Mouse (Mus musculus) spleen, postnatal 4 days (tissue): ENCODE data around the gene Calhm6.

Experiments
- DNase-seq, 2 experiments: peaks; one replicate each; pipeline ENCODE4 v3.0.0; 2022; ENCODE audit warnings: low spot score in 2 of 2

The Calhm6 gene

DNA sequence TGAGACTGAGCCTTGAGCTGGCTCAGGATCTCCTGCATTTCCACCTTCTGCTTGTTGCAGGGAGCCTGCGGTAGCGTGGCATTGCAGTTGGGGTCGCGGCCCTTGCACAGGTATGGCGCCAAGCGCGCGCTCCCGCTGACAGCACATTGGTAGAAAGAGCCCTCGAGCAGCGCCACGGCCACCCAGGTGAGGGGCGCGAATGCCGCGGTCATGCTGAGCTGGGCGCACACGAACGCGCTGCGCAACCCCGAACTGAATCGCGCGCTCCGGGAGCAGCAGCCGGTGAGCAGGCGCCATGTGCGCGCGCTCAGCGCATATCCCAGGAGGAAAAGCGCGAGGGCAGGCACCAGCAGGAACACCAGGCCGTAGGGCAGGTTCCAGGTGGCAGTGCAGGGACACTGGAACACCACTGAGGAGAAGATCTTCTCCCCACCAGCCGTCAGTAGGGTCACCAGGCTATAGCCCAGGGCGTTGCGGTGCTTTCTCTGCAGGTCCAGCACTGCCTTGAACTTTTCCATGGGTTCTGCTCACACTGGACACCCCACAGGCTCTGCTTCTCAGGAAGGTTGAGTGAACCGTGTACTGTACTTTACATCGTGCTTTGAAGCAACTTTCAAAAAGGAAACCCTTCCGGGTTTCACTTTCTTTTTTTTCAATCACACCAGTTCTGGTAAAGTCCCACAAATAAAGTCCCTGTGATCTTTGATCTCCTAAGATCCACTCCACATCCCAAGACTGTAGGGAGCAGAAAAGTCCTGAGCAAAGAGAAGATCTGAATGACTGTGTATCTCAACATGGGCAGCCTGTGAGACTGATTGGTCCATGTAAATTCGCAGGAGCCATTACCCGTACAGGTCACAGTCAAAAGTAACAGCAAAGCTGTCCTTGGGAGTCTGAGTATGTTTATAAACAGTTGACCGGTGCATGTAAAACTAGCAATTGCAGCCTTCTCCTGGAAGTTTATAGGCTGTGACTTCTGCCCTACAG lies at the start of gene Calhm6:
Calhm6 (minus strand) TSS at position 593 of the 987 bp plus-strand sequence.
- peak; percentile 23 to 70 for DNase-seq

DNA sequence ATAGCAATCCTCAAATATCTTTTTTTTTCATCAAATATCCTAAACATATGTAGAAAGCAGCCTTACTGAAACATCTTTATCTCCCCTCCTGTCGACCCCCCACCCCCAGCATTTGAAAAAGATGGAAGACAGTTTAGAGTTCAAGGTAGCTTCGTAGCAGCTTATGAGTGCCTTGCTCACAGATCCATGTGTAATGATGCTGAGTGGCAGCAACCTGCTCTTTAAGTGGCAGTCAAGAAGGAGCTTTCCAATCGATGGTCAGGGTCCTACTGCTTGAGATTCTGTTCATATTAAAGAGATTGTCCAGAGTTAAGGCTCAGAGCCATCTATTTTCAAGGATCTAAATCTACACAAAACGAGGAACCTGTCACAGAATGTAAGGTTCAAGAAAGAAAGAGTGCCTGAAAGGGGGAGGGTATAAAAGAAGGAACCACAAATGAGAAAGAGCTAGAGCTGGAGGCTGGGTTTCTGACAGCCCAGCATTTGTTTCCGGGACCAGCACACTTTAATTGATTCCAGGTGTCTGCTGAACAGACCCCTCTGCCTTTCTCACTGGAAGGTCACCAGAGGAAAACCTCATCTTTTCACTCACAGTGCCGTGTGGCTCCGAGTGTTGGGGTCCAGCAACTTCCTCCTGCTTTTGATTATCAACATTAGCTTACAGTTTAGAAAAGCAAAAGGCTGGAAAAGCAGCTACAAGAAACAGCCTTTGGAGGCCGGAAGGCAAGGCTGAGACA lies 48.3 kb upstream of the Calhm6 start:
- no peak for DNase-seq

DNA sequence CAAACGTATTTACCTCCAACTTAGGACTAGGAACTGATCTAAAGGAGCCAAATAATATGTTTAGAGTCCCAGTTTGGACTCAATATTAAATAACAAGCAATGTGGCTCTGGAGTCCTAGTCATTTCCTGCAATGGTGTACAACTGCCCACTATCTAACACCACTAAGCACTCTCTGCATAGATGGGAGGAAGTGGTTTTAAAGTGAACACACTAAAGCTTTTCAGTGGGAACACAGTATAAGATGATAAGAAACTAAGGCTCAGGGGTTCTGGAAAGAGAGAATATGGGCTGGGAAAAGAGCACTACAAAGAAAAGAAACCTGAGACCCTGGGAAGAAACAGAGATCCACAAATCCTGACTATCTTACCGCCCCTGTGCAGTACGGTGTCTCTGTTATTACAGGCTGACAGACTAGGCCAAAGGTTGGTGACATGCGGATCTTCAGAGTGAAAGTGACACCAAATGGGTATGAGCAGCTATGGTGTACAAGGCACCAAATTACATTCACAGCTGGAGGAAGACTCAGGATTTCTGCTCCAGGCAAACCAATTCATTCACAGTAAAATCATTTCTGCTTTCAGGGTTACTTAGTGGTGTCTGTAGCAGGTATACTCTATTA lies 45.0 kb upstream of the Calhm6 start:
- DNase-seq = no peak

DNA sequence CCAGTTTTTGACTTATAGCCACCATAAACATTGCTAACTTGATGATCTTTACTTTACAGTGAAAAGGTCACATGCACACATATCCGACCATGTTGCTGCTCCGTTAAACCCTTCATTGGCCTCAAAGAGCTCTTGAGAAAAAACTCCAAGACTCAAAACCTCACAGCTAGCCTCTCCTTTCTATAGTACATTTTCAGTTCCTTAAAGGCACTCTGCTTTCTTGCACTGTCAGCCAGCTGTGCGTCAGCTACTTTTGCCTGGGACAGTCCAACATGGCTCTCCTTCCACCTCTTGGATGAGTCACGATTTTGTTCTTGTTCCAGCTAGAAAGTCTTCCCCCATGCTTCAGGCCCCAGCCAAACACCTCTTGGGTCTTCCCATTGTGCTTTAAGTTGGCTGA lies 43.9 kb upstream of the Calhm6 start:
- no peak for DNase-seq

DNA sequence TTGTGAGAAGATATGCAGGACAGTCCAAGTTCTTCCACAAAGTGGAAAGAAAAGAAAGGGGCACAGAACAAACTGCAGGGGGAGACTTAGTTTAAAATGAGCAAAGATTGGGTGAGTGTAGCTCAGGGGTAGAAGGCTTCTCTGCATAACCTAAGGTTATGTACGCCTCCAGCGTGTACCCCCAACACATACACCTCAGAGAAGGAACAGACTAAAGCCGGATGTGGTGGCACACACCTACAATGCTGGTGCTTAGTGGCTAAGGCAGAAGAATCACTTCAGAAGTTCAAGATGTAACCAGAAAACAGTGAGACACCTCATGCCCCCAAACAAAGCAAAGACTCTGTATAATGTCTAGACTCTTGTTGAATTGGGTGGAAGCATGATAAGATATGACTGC lies 43.4 kb upstream of the Calhm6 start:
- no peak for DNase-seq

DNA sequence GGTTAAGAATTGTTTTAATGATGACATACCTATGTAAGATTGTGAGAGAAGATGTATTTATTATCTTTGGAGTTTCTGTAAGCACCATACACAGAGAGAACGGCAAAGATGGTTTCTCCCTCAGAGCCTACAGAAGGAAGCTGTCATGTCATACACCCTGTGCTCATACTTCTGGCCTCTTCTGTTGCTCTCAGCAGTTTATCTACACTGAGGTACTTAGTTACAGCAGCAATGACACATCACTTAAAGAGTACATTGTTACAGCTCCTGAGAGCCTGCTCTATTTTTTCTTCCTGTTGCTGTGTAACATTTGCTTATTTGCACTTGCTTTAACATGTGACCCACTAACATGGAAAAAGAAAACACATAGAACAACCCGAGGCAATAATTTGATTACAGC lies 39.2 kb upstream of the Calhm6 start:
- DNase-seq = no peak

DNA sequence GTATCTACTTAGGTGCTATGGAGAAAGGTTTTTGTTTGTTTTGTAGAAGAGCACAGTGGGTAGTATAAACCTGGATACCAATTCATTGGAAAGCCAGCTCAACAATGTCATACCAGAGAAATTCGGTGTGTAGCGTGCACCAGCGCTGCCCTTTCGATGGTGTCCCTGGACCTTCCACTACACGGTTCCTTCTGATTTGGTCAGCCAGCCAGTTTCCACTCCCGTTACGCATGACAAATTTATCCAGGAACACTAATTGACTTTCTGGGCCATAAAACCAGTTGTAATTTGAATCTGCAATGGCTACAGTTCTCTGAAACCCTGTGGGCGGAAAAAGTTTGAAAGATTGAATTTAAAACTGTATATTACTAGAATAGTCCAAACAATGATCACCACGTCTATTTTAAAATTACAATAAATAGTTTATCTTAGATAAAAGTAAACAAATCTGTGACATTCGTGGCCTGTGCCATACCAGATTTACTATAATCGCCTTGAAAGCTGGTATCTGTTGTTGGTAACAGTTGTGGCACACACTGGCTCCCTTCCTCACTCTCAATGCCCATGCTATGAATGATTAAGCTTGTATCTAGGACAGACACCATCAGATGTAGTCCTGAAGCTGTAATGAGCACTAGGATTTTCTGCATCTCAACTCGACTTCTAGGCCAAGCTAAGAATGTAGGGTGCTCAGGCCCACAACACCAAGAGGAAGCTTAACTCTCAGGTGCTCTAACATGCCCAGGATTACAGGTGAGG lies 28.2 kb upstream of the Calhm6 start:
- no peak for DNase-seq

DNA sequence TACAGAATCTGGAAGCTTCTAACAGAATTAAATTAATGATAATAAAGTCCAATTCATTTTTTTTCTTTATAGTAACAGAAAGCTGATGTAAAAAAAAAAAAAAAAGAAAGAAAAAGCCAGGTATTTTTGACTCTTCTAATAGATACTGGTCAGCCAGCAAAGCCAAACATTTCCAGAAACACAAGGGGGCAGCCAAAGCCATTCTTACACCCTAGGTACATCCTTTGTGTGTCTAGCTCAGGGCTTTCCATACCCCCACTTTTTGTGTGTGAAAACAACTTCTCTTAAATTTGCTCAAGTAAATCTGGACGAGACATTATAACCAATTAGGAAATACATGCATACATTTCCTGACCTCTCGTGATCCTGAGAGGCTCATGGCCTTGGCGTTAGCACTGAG lies 24.0 kb upstream of the Calhm6 start:
- no peak for DNase-seq

DNA sequence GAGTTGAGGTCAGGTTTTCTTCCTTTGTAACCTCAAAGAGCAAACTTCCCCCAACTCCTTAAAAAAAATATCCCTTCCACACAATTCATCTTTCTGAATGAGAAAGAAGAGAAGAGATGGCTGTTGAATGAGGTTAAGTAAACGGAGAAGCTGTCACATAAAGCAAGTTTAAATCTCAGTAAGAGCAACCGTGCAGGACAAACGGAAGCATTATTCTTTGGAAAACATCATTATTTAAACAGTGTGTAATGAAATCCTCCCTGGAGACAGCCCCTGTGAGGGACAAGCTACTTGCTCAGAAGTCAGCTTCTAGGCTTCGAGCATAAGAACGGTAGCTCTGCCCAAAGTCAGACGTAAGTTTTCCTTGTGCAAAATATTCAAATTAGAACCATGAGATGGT lies 22.7 kb upstream of the Calhm6 start:
- DNase-seq = no peak

DNA sequence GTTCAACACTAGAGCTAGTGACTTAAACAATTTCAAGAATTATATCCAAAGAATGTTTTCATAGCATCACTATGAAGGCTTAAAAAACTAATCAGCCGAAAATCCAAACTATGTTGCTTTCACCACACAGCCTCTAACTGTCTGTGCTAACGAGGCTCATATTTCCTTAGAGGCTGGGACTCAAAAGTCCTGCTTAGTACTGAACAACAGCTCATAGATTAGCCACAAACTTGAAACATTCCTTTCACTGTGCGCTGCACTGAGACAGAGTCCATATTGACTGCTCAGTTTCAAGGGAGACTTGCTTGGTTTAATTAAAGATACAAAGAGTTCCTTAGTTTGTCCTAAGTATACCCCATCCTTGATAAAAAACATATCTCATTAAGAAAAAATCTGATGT lies 22.0 kb upstream of the Calhm6 start:
- no peak for DNase-seq

DNA sequence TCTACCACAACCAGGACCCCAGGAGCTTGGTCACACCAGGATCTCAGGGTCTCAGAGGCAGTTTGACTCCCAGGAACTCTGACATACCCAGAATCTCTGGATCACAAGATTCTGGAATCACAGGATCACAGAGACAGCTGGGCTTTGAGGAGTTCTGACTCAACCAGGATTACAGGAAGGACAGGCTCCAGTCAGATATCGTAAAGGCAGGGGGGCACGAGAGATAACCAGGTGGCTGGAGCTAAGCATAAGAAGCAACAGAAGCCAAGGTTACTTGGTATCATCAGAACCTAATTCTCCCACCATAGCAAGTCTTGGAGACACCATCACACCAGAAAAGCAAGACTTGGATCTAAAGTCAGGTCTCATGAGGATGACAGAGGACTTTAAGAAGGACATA lies 13.9 kb upstream of the Calhm6 start:
- DNase-seq = no peak

DNA sequence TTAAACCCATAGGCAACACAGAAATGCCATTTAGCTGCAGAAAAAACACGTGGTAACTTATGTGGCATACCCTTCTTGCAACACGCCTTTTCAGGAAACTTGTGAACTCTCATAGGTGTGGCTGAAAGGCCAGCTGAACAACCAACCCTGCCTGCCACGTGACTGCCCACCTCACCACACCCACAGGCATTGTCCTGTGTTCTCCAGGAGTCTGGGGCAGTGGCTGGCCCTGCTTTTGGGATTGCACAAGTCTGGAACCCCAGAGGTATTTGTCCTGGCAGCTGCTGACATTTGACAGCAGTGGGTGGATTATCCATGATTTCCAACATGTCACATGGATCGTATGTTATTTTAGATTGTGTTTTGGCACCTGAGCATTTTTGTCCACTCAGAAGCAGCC lies 12.0 kb upstream of the Calhm6 start:
- DNase-seq = no peak

DNA sequence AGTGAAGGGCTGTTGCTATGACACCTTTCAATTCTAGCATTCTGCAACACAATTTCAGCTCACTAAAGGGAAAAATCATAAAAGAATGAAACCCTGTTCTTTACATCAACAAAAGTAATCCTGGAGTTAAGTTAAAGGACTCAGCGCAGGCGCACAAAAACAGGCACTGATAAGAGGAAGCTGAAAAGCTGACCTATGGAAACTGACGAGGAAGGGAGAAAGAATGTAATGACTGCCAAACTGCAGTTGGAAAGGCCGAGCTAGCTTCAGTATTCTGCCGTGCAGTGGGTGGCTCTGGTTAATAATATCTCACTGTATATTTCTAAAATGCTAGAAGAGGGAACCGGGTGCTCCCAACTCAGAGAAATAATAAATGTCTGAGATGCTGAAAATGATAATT lies 10.2 kb upstream of the Calhm6 start:
- no peak for DNase-seq

DNA sequence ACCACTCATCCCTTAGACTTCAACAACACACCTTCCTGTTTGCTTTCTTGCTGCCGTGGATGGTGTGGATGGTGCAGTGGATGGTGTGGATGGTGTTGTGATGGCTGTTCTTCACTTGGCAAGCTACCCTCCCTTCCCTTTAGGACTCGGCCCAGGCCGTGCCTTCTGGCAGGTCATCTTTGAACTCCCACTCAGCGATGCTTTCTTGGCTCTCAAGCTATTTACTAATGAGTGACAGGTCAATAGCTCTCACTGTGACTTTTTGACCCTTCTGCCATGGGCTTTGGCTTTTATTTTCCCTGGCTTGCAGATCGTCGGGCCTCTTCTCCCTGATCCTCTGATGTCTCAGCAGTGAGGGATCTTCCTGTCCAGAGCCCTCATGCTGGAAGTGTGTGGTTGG lies 8.6 kb upstream of the Calhm6 start:
- DNase-seq = no peak

DNA sequence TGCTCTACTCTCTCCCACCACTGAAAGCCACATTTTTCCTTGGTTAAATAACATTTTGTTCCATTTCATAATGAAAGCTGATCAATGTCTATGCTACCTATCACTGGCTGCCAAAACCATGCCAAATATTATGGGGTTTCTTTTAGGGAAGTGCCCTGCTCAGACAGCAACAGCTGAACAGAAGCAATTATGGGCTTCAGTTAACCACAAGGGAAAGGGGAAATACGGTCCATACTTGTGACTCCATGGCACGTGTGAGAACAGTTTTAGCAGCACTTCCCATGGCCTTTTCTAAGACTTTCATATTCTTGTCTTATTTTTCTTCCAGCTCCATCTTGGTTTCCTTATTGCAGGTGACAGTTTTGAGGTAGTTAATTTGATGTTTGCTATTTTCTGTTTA lies 3.6 kb upstream of the Calhm6 start:
- no peak for DNase-seq

DNA sequence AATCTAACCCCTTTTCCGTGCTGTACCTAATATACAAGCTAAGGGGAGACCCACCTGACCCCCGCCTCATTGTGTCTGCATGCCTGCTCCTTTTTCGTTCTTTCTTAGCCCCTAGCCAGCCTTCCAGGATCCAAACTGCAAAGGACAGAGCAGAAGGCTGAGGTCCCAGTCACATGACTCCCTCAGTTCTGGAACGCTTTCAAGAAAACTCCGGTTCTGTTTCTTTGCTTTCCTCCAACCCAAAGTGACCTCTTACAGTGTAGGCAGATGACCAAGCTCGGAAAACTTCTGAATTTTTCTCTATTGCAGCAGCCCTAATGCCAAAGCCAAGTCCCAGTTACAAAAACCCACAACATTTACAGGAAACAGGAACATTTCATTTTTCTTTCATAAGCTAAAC lies 607 bp upstream of the Calhm6 start:
- DNase-seq = no peak

DNA sequence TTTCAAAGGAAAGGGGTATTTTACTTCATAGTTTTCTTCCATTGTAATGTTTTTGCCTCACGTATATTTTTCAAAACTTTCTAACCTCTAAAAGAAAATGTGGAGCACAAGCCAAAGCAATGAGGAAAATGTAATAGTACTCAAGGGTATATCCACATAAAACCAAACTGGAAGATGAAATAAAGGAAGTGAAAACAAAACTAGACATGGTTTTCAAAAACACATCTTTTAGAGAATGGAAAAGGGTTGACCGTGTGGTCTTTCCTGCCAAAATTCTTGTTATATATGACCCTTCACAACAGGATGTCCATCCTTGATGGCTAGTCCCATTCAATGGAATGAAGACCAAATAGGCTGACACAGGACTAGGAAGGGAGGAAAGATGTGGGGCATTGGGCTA lies 9.4 kb downstream of the Calhm6 start:
- no peak for DNase-seq

DNA sequence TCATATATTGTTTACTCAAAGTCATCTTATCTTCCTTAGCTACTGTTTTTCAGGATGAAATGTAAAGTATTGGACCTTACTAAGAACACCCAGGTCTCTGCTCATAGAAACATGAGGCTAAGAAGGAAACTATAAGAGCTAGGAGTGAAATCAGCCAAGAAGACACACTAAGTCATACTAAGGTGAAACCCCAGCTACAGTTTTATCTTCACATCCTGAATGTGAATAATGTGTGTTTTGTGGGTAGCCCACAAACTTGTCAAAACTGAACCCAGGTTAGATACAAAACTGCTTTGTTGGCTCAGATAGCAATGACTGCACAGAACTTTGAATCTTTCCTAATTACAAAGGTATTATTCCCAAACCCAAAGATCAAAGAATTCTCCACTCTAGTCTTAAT lies 10.0 kb downstream of the Calhm6 start:
- DNase-seq = no peak

DNA sequence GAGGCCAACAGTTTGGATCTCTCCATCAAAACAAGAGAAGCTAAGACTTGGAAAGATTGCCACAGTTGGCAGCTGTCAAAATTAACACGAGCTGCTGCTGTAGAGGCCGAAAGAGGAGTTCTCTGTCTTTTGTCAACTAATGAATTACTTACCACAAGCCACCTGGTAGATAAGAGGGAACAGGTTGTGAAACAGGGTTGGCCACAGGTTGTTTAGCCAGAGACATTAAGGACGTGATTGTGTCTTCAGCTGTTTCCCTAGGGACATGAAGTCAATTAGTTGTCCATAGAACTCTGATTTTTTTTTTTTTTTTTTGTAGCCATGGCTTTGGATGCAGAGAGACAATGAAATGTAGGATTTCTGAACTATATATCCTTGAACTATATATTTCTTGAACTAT lies 10.7 kb downstream of the Calhm6 start:
- no peak for DNase-seq

DNA sequence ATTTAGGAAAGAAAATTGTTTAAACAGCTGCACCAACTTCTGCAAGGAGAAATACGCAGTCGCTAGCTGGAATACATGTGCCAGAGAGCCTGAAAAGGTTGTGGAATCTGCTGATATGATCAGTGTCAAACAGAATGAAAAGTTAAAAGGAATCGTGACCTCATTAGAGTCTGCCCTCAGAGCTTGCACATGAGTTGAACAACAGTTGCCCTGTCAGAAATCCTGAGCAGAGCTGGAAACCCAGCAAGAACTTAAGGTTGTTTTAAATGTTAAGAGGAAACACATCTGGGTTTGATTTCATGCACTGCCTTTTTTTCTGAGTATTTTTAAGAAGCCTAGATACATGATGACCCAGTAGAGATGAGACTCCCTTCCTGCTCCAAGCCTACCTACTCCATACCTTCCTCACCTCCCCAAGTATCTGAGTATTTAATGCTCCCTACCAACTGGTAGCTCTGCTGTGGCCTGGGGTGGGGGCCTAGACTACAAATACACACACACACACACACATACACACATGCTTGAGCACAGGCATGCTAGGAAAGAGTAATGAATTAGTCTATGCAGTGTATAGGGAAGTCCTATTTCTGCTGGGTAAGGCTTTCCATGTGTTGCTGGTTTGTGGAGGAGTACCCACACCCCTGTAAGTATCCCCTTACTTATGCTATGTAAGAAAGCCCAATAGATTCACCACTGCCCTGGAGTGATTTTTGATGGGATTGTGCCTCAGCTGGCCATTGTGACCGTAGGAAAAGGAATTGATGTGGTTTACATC lies 15.6 kb downstream of the Calhm6 start:
- no peak for DNase-seq

DNA sequence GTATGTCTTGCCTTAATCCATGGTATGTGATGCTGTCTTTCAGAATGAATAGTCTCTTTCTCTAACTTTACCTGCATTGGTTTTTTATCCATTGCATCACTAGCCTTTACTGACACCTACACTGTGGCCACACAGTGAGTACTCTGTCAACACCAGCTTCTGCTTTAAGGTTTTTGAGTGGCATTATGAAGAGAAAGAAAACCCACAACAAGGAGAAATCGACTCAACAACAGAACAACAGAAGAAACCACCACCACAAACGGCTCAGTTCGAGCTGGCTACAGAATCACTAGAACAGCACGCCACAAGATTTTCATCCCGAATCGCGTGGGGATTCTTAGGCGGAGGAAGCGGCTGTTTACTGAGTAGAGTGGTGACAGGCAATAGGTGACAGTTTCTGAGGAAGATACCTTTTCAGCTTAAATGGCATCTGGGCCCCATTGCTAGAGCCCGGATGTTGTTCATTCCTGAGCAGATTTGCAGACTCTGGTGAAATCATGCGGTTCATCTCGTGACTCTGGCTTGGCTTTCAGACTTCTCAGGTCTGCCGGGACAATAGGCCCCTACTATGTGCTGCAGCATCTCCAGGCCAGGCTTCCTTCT lies 16.8 kb downstream of the Calhm6 start:
- no peak for DNase-seq
